Mouse (Mus musculus) thymus, postnatal 10 days (tissue): Measurements from ENCODE around the gene Myd88.

Source experiments
- DNase-seq, 2 experiments: peaks; one replicate each; pipeline ENCODE4 v3.0.0; 2021; ENCODE audit warnings: low spot score in 2 of 2

Gene Myd88

DNA sequence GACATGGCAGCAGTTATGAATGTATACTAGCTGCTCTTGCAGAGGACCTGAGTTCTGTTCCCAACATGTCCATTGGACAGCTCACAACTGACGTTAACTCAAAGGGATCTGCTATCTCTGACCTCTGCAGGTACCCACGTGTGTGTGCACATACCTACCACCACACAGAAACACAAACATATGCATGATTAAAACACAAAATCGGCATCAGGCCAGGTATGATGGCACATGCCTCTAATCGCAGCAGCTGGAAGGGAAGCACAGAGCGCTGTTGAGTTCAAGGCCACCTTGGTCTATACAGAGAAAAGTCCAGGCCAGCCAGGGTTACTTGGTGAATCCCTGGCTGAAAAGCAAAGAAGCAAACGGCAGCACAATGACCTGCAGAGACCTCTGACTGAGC, 43.5 kb downstream of the Myd88 start:
- DNase-seq, result no peak

DNA sequence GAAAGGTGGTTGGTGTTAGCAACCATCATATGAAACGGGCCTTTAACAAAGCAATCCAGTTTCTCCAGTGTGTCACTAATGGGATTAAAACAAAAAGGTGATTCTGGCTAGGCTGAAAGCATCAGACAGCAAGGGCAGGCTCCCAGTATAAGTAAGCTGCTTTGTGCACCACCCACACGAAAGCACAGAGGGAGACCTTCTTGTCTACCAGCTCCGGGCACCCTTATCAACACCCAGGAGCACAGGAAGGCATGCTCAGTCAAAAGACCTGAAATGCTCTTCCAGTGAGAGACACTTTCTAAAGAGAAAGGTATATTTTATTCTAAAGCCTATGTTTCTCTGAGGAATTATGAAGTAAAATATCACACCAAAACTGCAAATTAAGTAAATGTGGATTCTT, 50.4 kb downstream of the Myd88 start:
- DNase-seq, result no peak
